Mouse (Mus musculus): ENCODE results near the gene C8b.

Gene C8b

DNA sequence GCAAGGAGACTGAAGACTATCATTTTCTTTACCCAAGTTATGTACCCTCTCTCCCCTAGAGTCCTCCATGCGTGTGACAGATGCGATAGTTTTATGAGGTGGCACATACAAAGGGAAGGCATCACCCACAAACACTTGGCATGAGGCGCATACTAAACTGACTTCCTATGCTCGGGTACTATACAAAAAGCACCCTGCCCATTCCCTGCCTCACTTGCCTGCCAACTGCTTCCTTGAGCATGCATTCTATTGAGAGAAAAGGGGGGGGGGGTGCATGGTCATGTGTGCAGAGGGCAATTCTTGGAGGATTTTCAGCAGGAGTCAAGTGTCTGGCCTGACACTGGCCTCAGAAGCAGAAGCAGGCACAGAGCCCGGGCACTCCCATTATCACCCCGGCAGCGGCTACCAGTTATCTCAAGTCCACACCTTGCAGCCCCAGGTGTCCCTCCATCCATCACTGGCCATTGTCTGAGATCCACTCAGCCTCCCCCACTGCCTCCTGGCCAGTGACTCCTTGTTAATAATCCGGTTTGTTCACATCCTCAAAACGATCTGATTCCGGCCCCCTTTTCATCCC is 44.7 kb downstream of the C8b start:
- DNase-seq, result no peak

DNA sequence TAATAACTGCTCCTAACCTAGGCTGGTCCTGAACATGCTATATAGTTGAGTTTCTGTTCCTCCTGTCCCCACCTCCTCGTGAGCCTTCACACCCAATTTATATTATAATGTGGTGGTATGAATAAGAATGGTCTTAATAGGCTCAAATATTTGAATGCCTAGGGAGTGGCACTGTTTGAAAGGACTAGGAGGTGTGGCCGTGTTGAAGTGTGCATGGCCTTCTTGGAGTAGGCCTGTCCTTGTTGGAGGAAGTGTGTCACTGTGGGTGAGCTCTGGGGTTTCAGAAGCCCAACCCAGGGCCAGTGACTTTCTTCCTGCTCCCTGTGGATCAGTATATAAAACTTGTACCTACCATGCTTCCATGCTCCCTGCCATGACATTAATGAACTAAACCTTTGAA is 47.5 kb downstream of the C8b start:
- no peak for DNase-seq

DNA sequence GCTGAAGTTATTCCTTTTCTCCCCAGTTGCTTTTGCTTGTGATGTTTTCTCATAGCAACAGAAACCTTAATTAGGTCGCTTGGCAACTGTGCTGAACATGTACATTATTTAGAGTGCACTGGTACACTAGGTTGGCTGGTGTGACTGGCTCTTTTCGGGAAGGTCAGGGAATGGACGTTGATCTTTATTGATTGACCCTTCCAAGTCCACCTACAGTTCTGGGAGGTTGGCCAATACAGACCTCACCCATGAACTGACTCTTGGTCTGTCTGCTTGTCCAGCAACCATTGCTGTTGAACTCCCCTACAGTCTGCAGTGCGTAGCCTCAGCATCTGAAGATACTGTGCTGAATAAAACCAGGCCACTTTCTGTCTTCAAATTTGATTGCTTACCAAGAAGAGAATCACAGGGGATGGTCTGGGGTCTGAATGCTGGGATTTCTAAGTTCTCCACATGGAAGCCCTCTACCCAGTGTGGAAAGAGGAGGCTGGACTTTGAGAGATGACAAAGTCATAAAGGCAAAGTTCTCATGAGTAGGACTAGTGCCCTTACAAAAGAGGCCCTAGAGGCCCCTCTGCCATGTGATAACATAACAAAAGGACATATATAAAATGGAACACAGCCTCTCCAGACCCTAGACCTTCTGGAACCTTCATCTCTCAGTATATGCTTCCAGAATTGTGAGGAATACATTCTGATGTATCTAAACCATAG is 50.6 kb downstream of the C8b start:
- peak; percentile 24 for DNase-seq

DNA sequence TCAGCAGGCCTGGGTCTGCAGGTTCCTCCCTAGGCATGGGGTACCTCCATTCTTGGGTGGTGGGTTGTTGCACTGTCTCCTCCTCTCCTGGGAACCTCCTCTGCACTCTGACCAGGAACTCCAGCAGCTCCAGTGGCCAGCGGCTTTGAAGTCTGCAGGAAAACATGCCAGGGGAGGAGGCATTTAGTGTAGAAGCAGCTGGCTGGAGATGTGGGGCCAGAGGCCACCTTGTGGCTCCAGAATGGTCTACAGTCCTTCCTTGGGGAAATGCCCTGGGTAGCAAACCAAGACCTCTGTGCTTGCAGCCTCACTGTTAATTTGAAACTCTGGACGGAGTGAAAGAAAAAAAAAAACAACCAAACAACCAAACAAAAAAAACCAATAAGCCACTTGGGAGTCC is 51.4 kb downstream of the C8b start:
- peak; percentile 51 for DNase-seq

DNA sequence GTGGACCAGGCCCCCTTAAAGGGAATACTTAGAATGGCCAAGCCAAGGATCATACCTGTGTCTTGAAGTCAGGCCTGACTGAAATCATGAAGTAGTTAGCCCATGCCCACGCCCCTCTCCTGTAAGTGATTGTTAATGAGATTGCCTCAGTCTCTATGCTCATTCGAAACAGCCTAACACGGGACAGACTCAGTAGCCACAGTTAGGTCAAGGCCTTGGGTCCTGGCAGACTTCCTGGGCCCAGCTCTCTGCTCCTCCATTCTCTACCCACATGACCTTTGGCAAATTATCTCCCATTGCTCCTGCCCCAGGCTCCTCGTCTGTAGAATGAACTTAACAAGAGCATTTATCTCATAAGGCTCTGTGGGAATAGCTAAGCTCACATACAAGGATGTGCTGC is 52.9 kb downstream of the C8b start:
- DNase-seq, result peak; percentile 64

DNA sequence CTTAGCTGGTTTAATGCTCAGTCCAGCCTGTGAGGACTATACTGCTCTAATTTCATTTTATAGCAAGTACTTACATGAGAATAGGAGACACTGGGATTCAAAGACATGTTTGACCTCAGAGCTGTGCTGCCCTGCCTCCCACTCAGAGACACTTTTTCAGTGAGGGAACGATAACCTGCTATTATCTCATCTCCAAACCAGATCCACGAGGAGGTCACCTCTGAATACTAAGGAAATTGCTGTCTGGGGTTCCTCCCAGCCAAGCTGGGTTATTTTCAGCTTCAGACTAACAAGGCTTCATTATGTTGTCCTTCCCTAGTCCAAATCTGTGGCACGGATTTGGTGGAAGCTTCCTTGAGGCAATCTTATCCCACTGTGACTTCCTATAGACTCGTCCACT is 53.8 kb downstream of the C8b start:
- peak; percentile 64 for DNase-seq

DNA sequence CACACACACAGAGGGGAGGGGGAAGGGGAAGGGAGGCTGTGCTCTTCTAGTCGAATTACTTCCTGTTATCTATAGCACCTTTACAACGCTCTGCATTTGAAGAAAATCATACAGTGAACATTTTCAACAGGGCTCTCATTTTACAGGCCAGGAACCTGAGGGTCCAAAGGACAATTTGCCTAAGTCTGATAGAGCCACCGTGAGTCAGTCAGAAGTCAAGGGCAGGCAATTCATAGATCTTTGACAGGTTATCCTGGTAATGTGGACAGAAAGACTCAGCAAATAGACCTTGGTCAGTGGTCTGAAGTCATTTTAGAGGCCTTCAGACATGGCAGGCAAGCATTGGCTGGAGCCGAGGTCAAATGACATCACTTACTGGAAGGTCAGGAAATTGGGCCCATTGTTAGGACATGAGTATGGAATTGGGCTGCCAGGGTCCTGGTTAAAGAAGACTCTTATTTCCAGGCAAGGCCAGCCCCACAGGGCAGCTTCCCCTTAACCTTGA is 57.5 kb downstream of the C8b start:
- DNase-seq, result peak; percentile 66

DNA sequence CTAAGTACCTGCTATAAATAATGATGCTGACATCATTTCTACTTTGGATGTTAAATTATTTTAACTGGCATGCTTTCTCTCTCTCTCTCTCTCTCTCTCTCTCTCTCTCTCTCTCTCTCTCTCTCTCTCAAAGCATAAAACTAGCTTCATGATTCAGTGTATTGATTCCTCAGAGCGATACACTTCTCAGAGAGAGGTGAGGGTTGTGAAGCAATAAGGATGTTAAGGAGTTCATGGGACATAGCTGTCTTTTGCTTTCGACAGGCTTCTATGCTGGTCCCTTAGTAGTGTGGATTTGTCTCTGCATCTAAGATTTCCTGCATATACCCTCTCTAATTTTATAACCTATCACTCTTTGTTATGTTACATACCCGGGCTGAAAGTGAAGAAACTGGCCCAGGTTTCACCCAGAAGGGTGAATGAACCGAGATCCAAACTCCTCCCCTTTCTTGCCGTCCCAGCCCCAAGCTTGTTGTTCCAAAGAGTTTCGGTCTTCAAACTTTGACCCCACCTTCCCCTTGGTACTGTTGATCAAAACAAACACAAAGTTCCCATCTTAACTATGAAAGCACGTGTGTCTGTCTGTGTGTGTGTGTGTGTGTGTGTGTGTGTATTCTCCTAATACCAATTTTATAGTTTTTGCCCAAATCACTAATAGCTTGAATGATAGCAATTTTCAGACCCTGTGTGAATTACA is 58.4 kb downstream of the C8b start:
- DNase-seq, result peak; percentile 11

DNA sequence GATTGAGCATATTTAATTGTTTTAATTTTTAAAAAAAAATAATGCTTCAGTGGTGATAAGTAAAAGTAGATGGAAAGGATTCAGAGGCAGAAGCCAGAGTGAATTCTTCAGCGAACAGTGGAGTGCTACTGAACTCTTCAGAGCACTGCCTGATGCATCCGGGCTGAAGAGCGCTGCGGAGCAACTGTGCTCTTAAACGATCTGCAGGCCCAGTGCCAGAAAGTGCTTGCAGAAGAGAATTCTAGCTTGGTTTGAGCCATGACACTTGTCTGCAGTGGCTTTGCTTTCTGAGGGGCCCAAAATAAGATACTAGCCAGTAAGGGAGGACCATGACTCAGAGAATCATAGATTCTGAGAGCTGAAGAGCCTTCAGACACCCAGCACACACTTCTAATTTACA is 62.8 kb downstream of the C8b start:
- peak; percentile 62 for DNase-seq

DNA sequence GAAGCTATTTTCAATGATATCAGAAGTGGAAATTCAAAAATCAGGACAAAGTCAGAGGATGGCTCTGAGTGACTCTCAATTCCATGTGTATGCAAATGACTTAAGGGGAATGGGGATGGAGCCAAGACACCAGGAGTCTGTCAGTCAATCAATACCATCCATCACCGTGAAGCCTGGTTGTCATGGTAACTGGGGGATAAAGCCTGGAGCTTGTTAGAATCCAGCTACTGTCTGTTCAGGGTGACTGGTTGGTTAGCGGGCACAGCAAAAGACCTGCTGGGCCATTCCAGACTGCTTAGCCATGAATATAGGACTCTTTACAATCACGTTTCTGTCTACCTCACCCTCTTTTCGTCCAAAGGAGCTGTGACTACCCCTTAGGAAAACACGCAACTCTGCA is 69.0 kb downstream of the C8b start:
- peak; percentile 9 for DNase-seq

DNA sequence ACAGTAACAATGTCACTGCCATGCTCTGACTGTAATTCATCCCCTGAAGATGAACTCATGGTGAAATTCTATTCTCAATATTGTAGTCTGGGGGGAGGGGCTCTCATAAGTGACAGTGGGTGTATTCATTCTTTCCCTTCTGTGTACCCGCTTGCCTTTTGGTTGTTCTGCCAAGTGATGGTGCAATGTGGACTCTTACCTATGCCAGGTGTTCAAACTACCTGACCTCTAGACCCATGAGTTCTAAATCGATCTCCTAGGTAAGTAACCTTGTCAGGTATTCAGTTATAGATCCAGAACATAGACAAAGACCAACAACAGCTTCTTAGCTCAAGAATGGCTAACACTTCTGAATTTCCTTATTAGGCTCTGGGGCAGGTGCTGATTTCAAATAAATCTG is 72.2 kb downstream of the C8b start:
- peak; percentile 22 for DNase-seq

DNA sequence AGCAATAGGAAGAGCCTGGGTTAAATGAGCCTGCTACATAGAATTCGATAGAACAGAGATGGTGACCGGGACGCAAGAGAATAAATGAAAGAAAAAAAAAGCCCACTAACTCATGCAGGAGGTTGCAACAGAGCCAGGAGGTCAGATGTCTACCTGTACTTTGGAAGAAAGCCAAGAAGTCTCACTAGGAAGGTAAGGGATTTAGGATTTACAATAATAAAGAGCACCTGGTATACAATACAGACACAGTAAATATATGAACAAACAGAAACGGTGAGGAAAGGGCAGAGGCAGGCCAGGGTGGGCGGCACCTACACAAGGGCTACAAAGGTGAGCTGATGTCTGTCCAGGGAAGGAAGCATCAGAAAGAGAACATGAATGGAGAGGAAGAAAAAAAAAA is 76.1 kb downstream of the C8b start:
- peak; percentile 31 for DNase-seq

DNA sequence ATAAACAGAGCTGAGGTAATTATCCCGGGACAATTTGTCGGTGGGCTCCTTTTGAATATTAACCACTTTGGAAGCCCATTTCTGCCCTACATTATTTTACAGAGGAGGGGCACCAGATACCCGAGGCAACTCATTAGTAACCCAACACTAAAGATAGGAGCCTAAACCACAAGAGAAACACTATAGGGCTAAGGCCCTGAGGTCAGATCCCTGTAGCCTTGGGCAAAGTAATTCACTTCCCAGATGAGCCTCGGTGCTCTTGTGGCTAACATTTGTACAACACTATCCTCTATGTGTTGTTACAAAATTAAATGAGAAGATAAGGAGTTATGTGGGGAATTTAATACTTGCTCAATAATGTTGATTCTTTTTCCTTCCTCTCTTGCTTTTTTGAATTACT is 77.4 kb downstream of the C8b start:
- peak; percentile 54 for DNase-seq
